Mouse (Mus musculus): ENCODE results near the gene Soga1. TPM values are rescaled to one million over a fixed set of nuclear protein-coding genes. Genes with fewer than 3 reads are reported as not detected.
A peak's percentile ranks its signal among the peaks of the same experiment; 100 is the strongest.

Soga1 gene
- polyA plus RNA-seq, 1 experiment from 2014 or later, result 3.4 TPM

DNA sequence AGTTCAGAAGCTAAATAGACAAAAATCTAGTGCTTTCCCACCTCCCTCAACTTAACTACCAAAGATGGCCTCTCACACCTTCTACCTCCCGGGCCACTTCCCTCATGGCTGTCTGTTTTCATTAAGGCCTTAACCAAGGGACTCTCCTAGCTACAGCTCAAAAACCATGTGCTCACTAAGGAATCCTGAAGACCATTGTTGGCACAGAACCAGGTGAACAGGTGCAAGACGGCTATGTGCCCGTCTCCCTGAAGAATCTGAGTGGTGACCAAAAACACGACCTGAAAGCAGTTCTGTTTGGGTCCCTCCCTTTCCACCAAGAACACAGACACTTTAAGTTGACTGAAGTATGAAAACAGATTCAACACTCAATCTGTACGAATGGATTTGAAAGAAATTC lies 80.8 kb downstream of the Soga1 start:
- Histone ChIP-seq H3K9me3 (replicated peaks) (no peaks in the 10 kb centered on the region), H3K4me3 (no peak overlapping the region), H3K4me2 (no peak overlapping the region), H3K4me1 (no peaks in the 10 kb centered on the region), H3K27me3 (replicated peaks) (no peaks in the 10 kb centered on the region), H3K36me3 (peaks cover 99% of the 10 kb centered on the region), H3K9ac (no peak overlapping the region), H3K27ac (no peak overlapping the region)
- no peak for ATAC-seq
- 90% methylated on average over 5 of the region's 5 CpGs for WGBS (ENCODE audit: insufficient replicate concordance)

DNA sequence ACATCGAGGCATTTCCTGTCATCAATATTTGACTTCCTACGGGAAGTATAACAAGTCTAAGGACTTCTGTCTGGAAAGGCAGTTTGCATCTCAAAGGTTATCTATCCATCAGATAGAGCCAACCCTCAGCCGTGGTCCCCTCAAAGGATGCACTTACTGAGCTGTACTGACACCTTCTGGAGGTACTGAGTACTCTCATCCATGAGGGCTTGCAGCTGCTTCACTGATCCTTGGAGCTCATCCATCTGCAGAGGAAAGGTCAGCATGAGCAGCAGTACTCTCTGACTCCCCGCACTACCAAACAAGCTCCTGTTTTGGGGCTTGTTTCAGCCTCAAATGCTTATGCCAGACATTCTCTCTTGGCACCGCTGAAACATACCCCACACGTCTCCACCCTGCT lies 82.5 kb downstream of the Soga1 start:
- Histone ChIP-seq H3K9me3 (replicated peaks) (no peaks in the 10 kb centered on the region), H3K36me3 (peaks cover 90% of the 10 kb centered on the region), H3K27me3 (replicated peaks) (no peaks in the 10 kb centered on the region), H3K9ac (no peak overlapping the region), H3K4me2 (no peak overlapping the region), H3K4me3 (no peak overlapping the region), H3K4me1 (peaks cover 8% of the 10 kb centered on the region; the same call in 1 of the 2 replicates), H3K27ac (no peak overlapping the region)
- ATAC-seq, result no peak
- WGBS (ENCODE audit: insufficient replicate concordance), result 63% methylated on average over 6 of the region's 6 CpGs

DNA sequence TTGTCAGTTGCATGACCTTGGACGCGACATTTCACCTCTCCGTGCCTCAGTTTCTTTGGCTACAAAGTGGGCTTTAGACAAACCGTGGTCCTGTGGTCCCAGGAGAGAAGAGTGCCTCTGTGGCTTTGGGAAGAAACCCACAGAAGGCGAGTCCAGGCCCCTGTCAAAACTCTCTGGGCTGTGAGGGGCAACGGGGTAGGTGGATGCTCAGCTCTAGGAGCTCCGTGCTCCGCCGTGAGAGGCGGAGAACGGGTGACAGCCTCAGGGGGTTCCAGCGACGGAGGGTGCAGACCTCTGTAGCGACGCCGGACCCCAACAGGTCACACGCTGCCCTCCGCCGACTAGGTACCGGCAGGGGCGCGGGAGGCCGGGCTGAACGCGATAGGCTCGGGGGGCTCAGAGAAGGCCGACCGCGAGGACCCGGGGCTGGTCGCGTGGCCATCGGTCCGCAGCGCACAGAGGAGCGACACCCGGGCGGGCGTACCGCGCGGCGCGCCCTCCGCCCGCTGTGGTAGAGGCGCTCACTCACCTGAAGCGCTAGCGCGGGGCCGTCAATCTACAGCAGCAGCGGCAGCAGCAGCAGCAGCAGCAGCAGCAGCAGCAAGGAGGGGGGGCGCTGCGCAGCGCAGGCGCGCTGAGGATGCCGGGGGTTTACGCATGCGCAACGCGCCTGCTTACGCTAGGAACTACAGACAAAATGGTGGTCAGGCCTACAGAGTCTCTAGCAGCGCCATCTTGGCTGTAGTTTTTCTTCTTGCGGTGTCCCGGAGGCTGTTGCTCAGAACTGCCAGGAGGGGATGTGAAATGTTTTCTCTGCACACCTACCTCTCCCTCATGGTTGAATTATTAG lies 87.4 kb downstream of the Soga1 start, which contains the start of gene Ndrg3:
Gene Ndrg3, minus strand, starts transcription at position 587 of the 850 bp plus-strand sequence.
- ATAC-seq, result peak; percentile 93
- Histone ChIP-seq H3K9ac (peak within 1 kb of the TSS; percentile 96), H3K36me3 (peaks cover 42% of the 10 kb centered on the region), H3K4me1 (peaks cover 49% of the 10 kb centered on the region), H3K4me2 (peak within 1 kb of the TSS; percentile 70), H3K27me3 (replicated peaks) (no peaks in the 10 kb centered on the region), H3K4me3 (peak within 1 kb of the TSS; percentile 89), H3K9me3 (replicated peaks) (no peaks in the 10 kb centered on the region), H3K27ac (peak within 1 kb of the TSS; percentile 93)
- under 1% methylated on average over 66 of the region's 66 CpGs for WGBS (ENCODE audit: insufficient replicate concordance)

DNA sequence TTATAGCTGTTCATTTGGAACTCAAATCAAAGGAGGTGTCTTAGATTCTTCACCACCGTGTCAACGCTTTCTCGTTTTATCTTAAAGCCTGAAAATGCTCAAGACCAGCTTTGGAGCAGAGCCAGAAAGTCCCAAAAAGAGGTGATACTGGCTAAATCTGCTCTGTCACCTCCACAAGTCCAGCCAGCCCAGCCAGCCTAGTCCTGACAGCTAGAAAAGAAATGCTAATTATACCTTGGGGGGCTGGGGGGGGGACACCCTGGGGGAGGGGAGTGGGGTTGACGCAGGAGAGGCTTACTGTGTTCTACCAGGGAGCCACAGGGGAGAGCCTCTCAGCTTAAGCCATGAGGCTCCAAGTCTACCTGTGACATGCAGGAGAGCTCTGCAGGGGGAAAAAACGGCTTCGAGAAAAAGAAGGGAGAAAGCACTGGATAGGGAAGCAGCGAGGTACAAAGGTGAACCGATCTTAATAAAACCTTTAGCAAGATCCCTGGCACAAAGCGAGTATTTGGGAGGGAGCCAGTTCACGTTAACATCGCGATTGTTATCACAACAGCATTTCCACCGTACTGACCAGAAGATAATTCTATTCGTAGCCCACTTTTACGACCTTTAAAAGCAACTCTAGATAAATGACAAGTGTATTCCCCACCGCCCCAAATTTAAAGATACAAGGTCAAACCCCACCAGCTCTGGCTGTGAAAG lies 88.2 kb downstream of the Soga1 start:
- Histone ChIP-seq H3K27ac (peak overlapping the region; percentile 93), H3K4me2 (peak overlapping the region; percentile 70), H3K36me3 (peaks cover 34% of the 10 kb centered on the region), H3K27me3 (replicated peaks) (no peaks in the 10 kb centered on the region), H3K9ac (peak overlapping the region; percentile 96), H3K9me3 (replicated peaks) (no peaks in the 10 kb centered on the region), H3K4me1 (peaks cover 49% of the 10 kb centered on the region), H3K4me3 (peak overlapping the region; percentile 89)
- WGBS (ENCODE audit: insufficient replicate concordance), result 3% methylated on average over 16 of the region's 16 CpGs
- ATAC-seq, result peak; percentile 1; the same call in 1 of the 2 replicates

DNA sequence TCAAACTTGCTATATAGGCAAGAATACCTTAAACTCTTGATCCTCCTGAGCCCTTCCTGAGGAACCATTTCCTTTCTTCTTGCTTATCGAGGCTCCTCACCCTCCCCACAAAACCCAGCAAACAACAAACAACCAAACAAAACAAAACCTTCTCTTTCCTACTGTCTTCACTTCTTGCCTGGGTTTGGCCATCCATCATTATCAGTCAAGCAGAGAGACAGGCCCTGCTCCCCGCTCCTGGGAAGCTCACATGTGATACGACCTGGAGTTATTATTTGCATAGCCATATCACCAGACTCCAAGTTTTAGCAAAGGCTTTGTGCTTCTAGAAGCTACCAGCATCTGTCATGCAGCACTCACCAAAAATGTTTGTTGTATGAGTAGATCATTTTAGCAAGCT lies 91.7 kb downstream of the Soga1 start:
- no peak overlapping the region for H3K27ac ChIP-seq
- 43% methylated on average over 3 of the region's 3 CpGs for WGBS (ENCODE audit: insufficient replicate concordance)
- no peak overlapping the region for H3K4me2 ChIP-seq
- no peak for ATAC-seq
- no peaks in the 10 kb centered on the region for H3K9me3 ChIP-seq (replicated peaks)
- no peak overlapping the region for H3K9ac ChIP-seq
- H3K4me3 ChIP-seq, result no peak overlapping the region
- peaks cover 12% of the 10 kb centered on the region for H3K36me3 ChIP-seq
- H3K27me3 ChIP-seq (replicated peaks), result no peaks in the 10 kb centered on the region
- H3K4me1 ChIP-seq, result peaks cover 64% of the 10 kb centered on the region

DNA sequence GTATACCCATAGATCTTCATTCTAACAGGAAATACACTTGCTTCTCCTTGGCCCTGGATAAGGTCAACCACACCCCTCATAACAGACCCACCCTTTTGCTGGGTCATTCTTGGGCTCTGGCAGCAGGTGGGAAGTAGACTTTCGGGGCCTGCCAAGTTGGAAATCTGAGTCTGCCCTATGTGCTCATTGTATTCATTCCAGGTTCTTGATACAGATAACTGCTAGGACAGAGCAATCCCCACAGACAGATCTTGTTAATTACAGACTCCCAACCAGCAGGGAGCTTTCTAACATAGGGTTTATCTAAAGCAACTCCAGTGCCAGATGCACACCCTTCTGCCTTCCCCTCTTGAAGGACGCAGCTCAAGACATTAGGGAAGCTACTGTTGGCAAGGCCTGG lies 96.2 kb downstream of the Soga1 start:
- H3K4me3 ChIP-seq, result peak overlapping the region; percentile 14; the same call in 1 of the 2 replicates
- WGBS (ENCODE audit: insufficient replicate concordance), result 16% methylated on average over 2 of the region's 2 CpGs
- ATAC-seq, result peak; percentile 96
- H3K27ac ChIP-seq, result peak overlapping the region; percentile 90
- peaks cover 17% of the 10 kb centered on the region for H3K36me3 ChIP-seq
- H3K9ac ChIP-seq, result peak overlapping the region; percentile 15; the same call in 1 of the 2 replicates
- no peaks in the 10 kb centered on the region for H3K27me3 ChIP-seq (replicated peaks)
- no peaks in the 10 kb centered on the region for H3K9me3 ChIP-seq (replicated peaks)
- peak overlapping the region; percentile 58 for H3K4me2 ChIP-seq
- peaks cover 43% of the 10 kb centered on the region for H3K4me1 ChIP-seq

DNA sequence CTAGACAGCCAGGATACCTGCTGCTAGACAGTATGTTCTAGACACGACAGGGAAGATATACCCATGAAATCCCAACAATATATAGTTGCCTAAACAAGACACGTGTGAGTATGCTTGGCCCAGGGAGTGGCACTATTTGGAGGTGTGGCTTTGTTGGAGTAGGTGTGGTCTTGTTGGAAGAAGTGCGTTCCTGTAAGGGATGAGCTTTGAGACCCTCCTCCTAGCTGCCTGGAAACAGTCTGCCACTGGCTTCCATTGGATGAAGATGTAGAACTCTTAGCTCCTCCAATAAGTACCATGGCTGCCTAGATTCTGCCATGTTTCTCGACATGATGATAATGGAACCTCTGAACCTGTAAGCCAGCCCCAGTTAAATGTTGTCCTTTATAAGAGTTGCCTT lies 97.8 kb downstream of the Soga1 start:
- Histone ChIP-seq H3K9ac (no peak overlapping the region), H3K4me3 (no peak overlapping the region), H3K36me3 (peaks cover 27% of the 10 kb centered on the region), H3K27ac (no peak overlapping the region), H3K27me3 (replicated peaks) (no peaks in the 10 kb centered on the region), H3K9me3 (replicated peaks) (no peaks in the 10 kb centered on the region), H3K4me2 (no peak overlapping the region), H3K4me1 (peaks cover 34% of the 10 kb centered on the region)
- ATAC-seq, result no peak
- WGBS (ENCODE audit: insufficient replicate concordance), result 62% methylated on average over 4 of the region's 4 CpGs

DNA sequence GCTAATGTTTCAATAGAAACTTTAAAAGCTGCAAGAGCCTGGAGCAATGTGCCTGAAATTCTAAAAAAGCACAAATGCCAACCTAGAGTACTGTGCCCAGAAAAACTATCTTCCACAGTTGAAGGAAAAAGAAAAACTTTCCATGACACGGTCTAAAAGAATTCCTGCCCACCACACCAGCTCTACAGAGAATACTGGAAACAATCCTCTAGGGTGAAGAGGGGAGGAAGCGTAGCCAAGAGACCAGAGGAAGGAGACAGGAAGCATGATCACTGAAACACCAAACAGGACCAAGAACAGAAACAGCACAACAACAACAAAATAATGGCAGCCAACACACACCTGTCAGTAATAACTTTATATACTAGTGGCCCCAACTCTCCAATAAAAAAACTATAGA lies 99.0 kb downstream of the Soga1 start:
- no peak overlapping the region for H3K9ac ChIP-seq
- 79% methylated on average over 2 of the region's 2 CpGs for WGBS (ENCODE audit: insufficient replicate concordance)
- peaks cover 40% of the 10 kb centered on the region for H3K4me1 ChIP-seq
- H3K27ac ChIP-seq, result no peak overlapping the region
- no peaks in the 10 kb centered on the region for H3K9me3 ChIP-seq (replicated peaks)
- H3K27me3 ChIP-seq (replicated peaks), result no peaks in the 10 kb centered on the region
- no peak overlapping the region for H3K4me3 ChIP-seq
- H3K4me2 ChIP-seq, result no peak overlapping the region
- H3K36me3 ChIP-seq, result peaks cover 27% of the 10 kb centered on the region
- ATAC-seq, result no peak

DNA sequence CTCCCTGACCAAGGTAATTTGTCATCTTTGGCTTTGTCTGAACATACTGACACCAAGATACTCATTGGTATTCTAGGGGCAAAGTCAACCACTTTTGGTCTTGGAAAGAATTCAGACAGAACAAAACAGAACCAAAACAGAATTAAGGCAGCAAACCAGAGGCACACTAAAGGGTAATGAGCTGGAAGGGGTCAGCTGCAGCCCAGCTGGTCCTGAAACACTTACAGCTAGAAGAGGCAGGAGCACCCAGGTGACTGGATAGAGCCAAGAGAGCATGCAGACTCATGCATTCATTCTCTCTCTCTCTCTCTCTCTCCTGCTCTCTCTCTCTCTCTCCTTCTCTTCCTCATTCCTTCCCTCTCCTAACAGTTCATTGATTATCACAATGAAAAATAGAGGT lies 102.3 kb downstream of the Soga1 start:
- Histone ChIP-seq H3K4me3 (no peak overlapping the region), H3K9ac (no peak overlapping the region), H3K9me3 (replicated peaks) (no peaks in the 10 kb centered on the region), H3K4me1 (peaks cover 29% of the 10 kb centered on the region), H3K4me2 (no peak overlapping the region), H3K36me3 (peaks cover 28% of the 10 kb centered on the region), H3K27ac (no peak overlapping the region), H3K27me3 (replicated peaks) (no peaks in the 10 kb centered on the region)
- ATAC-seq, result no peak

DNA sequence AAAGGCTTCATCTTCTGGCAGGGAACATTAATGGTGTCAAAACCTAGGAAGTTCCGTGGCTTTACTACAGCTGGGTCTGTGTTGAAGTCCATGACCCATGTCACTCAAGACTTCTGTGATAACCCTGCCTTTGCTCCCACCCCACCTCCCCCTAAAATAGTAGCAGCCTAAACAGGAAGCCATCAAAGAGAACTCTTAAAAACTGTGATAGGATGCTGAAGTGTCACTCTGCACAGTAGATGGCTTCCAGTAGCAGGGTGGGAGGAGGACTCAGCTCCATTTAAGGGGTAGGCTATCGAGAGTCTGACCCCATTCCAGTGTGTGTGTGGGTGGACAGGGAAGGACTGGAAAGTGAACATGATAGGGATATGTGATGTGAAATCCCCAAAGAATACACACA lies 104.1 kb downstream of the Soga1 start:
- ATAC-seq, result no peak
- no peaks in the 10 kb centered on the region for H3K27me3 ChIP-seq (replicated peaks)
- H3K4me2 ChIP-seq, result no peak overlapping the region
- H3K27ac ChIP-seq, result no peak overlapping the region
- peaks cover 31% of the 10 kb centered on the region for H3K4me1 ChIP-seq
- no peaks in the 10 kb centered on the region for H3K9me3 ChIP-seq (replicated peaks)
- 27% methylated on average over 2 of the region's 2 CpGs for WGBS (ENCODE audit: insufficient replicate concordance)
- H3K36me3 ChIP-seq, result peaks cover 35% of the 10 kb centered on the region
- no peak overlapping the region for H3K4me3 ChIP-seq
- no peak overlapping the region for H3K9ac ChIP-seq

DNA sequence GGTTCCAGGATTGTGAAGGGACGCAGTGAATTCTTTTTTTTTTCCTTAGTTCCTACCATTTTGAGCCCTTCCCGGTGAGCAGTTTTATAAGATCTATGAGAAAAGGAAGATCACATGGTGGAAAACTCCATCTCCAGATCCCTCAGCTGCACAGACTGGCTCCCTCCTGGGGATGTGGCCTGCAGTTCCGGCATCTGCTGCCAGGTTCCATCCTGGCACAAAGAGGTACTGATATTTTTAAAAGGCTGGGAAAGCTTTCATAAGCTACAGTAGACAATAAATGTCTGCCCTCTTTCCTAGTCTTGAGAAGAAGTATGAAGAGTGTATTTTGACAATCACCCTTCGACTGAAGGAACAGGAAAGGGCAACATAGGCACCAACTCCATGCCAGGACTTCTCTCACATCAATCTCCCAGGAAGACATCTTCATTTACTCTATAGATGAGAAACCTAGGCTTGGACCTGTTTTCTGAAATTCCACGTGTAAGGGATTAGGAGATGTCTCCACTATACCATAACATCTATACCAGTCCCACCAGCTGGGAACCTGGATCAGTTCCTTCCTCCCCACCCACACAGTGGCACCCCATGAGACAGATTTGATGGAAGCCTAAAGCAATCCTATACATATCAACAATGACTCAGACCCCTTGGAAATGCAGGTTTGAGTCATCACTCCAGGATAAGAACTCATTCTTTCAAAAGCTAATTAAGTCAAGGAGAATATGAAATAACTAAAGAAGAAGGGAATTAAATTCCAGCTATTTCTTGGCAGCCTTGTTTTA lies 105.5 kb downstream of the Soga1 start:
- no peak for ATAC-seq
- no peak overlapping the region; the same call in 1 of the 2 replicates for H3K9ac ChIP-seq
- peaks cover 39% of the 10 kb centered on the region for H3K4me1 ChIP-seq
- 82% methylated on average over 5 of the region's 5 CpGs for WGBS (ENCODE audit: insufficient replicate concordance)
- H3K9me3 ChIP-seq (replicated peaks), result no peaks in the 10 kb centered on the region
- H3K27me3 ChIP-seq (replicated peaks), result no peaks in the 10 kb centered on the region
- H3K27ac ChIP-seq, result no peak overlapping the region
- H3K4me2 ChIP-seq, result no peak overlapping the region
- peaks cover 43% of the 10 kb centered on the region for H3K36me3 ChIP-seq
- H3K4me3 ChIP-seq, result no peak overlapping the region

All from liver, embryonic 12.5 days (tissue).